Mouse (Mus musculus): ENCODE results near the gene Sstr4.

- no peak for TF ChIP-seq CTCF (IDR thresholded peaks at IDR 0.05; ENCODE audit: control insufficient read depth, insufficient read depth, insufficient replicate concordance, low read depth, low read length)
- 0 out of 2 replicates have a peak, but pooled peaks have one; percentile 19 for TF ChIP-seq POLR2A (IDR thresholded peaks at IDR 0.05; ENCODE audit: control insufficient read depth, low read depth, low read length)
Observed at GRCm38 (mm10) chr2:148407870-148408760, 13.0 kb downstream of the Sstr4 start, which contains the start of gene Thbd.
